Mouse (Mus musculus): ENCODE data around the gene Tead1. TPM values are rescaled to one million over a fixed set of nuclear protein-coding genes. Genes with fewer than 3 reads are reported as not detected.

The Tead1 gene
- polyA plus RNA-seq, 1 experiment from 2014 or later: 32.3 TPM

Small RNA genes lying within 50 kb of the gene (microRNA-seq; reads per million reads assigned to microRNA genes)
- not detected for gene Gm44462
